Mouse (Mus musculus): ENCODE measurements around the gene Syndig1. TPM values are rescaled to one million over a fixed set of nuclear protein-coding genes. Genes with fewer than 3 reads are reported as not detected.

Syndig1 gene
- total RNA-seq, 2 experiments from 2014 or later = 47.0 to 50.1 TPM

DNA sequence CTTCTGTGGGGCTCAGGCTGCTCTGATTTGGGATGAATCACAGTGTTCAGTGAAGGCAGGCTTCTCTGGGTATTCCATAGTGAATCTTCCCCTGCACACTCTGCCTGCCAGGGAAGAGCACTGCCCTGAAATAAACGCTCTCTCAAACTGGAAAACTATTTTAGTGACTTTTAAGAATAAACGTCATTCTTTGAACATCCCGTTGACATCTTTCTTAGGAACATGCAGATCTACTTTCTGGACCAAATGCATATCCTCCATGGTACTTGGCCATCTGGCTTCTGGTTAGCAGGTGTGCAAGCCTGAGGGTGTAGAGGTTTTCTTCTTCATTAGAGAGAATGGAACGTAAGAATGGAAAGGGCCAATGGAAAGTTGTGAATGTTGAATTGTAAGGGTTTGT is 43.5 kb downstream of the Syndig1 start:
- no peak for DNase-seq (ENCODE audit: low spot score in 2 of 2)

DNA sequence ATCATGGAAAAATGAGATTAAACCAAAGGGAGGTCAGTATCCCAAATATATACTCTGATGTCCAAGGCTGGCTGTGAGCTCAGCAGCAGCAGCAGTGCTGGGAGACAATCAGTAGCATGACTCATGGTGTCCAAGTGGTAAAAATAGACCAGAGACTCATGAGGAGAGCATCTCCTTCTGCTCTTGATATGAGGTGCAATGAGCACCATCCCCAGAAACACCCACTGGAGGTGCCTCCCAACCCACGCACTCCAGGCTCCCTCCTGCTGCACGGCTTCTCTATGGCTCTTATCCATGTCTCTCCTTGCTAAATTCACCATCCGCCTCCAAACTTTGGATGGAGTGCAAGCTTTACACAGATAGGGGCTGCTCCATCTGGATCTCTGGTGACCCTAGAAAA is 44.3 kb downstream of the Syndig1 start:
- DNase-seq (ENCODE audit: low spot score in 2 of 2) = peak in 1 of 2 experiments; percentile 60

DNA sequence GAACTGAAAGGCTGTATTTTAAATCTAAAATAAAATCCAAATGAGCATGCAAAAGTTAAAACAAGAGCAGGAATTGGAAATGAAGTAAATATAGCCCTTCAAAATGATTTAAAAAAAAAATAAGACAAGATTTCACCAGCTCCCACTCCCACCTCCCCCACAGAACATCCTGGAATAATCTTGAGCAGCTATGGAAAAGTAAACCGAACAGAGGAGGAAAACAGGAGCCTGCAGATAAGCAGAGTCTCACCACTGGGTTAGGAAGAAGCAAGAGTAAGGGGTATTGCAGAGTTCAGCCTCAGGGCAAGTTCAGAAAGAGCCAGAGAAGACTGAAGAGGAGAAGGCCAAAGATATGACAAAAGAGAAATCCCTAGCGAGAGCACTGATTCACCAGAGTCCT is 48.9 kb downstream of the Syndig1 start:
- no peak for DNase-seq (ENCODE audit: low spot score in 2 of 2)

DNA sequence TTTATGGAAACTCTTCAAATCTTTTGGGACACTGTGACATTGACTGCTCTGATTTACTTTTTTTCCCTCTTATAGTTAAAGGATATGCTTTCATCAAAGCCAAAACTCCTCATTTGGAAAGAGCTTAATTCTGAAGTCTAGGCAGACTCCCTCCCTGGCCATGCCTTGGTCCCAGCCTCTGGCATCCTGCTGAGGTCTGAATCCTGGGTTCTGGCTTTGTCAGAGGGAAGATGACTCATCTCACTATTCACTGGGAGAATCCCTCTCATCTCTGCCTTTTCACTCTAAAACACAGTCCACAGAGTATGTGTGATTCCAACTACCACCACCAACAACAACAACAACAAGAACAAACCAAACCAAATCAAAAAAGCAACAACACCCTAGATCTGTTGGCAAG is 58.6 kb downstream of the Syndig1 start:
- no peak for DNase-seq (ENCODE audit: low spot score in 2 of 2)

DNA sequence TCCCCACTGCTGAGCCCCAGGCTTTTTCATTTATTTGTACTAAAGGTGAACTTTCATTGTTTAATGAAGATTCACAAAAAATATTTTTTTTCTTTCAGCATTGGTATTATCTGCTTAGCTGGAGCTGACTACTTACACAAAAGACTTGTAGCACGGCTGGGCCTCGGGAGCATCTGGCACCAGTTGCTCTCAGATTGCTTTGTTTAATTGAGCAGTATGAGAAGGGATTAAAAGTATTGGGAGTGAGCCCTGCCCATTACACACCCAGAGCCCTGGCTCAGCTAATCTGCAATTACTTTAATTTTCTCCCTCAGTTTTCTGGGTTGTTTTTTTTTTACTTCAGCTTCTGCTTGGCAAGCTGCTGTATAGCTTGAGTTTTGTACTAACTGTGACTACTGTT is 62.6 kb downstream of the Syndig1 start:
- DNase-seq (ENCODE audit: low spot score in 2 of 2) = no peak

DNA sequence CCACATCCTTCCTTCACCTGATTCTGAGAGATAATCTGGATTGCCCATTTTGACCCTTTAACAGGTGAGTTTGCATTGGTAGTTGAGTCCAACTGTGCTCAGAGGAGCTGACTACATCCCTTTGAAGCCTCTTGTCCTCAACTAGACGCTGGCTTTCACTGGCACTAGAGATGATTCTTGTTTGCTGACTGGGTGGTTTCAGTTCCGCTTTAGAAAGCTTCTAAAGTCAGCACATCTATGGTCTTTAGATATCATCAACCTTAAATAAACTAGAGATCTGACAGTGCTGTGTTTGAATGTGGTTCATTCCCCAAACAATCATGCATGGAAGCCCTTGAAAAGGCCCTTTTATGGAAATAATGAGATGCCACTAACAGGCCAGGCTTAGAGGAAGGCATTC is 67.3 kb downstream of the Syndig1 start:
- DNase-seq (ENCODE audit: low spot score in 2 of 2) = no peak

DNA sequence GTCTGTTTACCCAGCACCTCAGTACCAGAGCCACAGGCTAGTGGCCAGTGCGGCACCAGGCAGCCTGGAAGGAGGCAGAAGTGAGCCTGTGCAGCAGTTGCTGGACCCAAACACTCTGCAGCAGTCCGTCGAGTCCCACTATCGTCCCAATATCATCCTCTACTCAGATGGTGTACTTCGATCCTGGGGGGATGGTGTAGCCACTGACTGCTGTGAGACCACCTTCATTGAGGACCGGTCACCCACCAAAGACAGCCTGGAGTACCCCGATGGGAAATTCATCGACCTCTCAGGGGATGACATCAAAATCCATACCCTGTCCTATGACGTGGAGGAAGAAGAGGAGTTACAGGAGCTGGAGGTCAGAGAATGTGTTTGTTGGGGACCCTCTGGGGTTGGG is 70.6 kb downstream of the Syndig1 start:
- no peak for DNase-seq (ENCODE audit: low spot score in 2 of 2)

DNA sequence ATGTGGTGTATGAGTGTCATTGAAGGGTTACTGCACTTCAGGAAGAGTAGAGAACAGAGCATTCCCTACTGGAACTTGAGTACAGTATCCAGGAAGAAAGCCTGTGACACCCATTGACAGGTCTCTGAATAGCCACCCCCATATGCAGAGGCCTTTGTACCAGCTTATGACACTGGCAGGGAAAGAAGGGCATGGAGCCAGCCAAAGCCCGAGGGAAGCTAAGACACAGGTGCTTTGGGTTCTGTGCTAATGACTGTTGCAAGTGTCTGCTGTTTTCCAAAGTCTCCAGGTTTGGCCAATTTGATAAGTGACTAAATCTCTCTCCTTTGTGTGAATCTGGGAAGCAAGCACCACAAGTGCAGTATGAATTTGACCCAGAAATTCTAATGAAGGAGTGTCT is 71.6 kb downstream of the Syndig1 start:
- no peak for DNase-seq (ENCODE audit: low spot score in 2 of 2)

DNA sequence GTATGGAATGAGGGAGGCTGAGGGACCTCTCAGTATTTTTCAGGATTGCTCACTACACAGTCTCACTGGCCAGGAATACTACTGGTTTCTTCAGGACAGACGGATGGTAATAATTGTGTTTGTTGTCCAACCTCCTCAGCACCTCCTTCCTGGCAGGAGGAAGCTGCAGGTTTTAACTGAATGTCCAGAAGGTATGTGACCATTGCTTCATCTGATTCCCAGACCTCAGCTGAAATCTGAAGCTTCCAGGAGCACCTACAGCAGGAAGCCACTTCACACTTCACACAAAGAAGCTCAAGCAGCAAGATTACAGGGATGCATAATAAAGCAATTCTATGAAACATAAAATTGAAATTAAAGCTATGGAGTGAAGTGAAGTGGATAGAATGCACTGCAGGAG is 75.4 kb downstream of the Syndig1 start:
- no peak for DNase-seq (ENCODE audit: low spot score in 2 of 2)

DNA sequence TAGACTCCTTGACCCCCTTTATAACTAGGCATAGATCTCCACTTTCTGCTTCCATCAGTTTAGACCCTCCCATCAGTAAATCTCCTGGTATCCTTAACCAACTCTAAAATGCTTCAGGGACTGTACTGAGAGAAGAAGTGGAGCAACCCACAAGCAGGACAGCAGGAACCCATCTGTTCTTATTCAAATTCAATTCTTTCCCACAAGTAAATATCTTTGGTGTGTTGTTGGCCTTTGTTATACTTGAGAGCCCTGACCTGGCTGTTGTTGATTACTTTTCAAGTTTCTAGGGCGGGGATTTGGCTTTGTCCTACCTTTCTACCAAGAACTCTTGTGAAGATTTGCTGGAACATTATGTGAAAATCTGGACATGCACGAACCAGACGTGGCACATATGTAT is 77.7 kb downstream of the Syndig1 start:
- DNase-seq (ENCODE audit: low spot score in 2 of 2) = no peak

DNA sequence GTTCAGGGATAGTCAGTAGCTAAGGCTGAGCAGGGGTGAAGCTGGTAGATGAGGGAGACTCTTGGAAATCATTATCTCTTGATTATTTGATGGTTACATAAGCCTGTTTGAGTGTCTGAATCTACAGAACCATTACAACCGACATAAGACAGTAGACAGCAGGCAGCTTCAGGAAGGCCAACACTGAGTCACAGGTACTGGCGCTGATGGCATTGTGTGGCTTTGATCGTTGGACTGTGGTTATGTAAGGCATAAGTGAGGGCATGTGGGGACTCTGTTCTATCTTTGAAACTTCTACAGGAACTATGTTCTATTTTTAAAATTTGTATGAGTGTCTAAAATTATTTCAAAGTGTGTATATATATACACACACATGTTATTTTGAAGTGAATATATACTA is 88.2 kb downstream of the Syndig1 start:
- DNase-seq (ENCODE audit: low spot score in 2 of 2) = no peak

DNA sequence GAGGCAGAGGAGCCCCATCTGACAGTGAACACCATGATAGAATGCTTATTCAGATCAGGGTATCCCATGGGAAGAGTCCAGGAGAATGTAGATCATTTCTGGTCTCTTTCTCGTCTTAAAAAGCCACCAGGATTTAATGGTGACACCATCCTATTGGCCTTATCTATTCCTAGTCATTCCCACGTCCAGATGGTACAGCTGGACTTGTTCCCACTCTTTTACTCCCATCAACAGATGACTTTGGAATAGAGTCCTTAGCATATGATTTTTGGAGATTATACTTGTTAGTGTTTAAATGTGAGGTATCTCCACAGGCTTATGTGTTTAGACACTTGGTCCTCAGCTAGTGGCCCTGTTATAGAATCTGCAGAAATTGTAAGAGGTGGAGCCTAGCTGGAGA is 94.5 kb downstream of the Syndig1 start:
- DNase-seq (ENCODE audit: low spot score in 2 of 2) = peak in 1 of 2 experiments; percentile 44

DNA sequence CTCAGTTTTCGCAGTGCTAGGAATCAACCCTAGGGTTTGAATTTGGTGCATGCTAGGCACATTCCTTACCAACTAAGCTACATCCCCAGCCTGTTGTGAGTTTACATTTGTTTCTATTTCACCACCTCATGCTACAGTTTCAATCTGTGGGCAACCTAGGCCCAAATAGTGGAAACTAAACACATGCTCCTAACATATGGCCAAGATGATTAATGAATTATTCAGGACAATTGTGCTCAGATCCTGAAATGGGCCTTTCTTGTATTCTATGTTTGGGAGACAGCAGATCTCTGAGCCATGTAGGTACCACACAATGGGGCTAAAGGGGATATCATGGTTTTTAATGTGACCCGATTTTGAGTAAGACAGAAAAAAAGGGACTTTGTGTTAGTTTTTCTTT is 96.9 kb downstream of the Syndig1 start:
- DNase-seq (ENCODE audit: low spot score in 2 of 2) = no peak

DNA sequence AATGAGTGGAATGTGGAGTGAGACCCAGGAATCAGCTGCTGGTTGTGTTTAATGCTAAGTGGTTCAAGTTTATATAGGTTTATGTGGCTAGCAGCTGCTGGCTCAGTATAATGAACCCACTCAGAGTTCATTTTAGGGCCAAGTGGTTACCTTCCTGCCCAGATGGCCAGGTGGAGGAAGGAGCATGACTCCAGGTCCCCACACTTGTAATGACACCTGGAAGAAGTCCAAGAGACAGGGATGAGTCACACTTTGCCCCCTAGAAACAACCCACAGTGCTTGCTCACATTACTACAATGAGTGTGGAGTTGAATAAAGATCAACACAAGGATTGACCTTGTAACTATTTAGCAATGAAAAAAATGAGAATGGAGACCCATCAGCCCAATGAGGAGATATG is 98.0 kb downstream of the Syndig1 start:
- DNase-seq (ENCODE audit: low spot score in 2 of 2) = no peak

DNA sequence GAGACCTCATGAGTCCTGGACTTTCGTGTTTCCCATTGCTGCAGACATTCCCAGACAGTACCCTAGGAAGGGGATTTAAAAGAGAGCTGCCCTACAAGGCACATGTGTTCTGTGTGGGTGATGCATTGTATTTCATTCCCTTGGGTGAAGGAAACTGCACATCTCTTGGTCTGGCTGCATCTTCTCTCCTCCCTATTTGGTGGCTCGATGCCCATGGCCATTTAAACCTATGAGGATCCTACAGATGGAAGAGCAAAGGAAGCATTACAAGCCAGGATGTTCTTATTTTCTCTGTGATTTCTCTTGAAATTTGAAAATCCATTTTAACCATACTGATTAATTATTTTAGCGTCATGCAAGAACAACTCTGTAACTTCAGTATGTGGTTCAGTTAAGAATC is 98.5 kb downstream of the Syndig1 start:
- no peak for DNase-seq (ENCODE audit: low spot score in 2 of 2)

DNA sequence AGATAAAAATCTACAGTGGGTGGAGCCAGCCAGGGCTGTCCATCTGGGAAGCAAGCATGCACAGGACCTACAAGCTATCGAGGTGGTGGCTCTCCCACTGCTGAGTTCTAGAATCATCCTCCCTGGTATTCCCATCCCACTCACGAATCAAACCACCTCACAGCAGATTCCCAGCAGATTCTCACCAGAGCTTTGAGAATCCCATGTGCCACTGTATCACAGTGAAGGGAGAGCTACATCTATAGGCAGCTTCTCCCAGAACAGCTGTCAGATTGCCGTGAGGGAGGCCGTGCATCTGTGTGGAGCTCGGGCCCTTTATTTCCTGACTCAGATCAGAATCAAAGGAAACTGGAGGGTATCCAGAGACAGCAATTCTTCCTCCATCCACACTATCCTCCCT is 101.0 kb downstream of the Syndig1 start:
- no peak for DNase-seq (ENCODE audit: low spot score in 2 of 2)

DNA sequence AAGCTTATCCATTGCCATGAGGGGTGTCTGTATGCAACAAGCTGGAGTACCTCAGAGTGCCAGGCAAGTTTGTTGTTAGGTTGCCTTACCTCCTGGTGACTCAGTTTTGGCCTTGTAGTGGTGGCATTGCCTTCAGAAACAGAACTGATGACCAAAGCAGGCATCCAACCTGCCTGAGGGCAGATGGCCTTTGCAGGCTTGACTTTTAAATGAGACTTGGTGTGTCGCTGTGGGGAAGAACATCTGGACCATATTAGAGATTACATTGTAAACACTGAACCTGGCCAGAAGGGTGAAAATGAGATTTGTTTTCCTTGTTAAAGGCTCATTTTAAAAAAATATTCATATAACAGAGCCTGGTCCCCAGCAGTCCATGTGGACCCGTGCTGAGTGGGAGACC is 102.1 kb downstream of the Syndig1 start:
- DNase-seq (ENCODE audit: low spot score in 2 of 2) = no peak

DNA sequence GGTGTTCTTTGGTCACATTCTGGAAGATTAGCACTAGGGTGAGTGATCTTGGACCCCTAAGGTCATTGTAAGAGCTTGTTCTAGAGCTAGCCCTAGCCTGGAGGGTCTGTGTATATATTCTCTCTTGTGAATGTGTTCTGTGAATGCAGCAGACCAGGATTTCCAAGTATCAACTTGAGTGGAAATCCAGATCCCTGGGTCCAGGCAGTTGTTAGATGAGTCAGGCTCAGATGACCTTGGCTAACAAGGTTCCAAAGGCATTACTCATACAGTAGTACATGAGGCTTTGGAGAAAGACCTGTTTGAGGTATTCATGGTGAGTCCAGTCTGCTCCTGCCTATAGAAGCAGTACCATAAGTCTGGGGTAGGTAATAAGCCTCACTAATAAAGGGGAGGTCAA is 103.1 kb downstream of the Syndig1 start:
- DNase-seq (ENCODE audit: low spot score in 2 of 2) = no peak

DNA sequence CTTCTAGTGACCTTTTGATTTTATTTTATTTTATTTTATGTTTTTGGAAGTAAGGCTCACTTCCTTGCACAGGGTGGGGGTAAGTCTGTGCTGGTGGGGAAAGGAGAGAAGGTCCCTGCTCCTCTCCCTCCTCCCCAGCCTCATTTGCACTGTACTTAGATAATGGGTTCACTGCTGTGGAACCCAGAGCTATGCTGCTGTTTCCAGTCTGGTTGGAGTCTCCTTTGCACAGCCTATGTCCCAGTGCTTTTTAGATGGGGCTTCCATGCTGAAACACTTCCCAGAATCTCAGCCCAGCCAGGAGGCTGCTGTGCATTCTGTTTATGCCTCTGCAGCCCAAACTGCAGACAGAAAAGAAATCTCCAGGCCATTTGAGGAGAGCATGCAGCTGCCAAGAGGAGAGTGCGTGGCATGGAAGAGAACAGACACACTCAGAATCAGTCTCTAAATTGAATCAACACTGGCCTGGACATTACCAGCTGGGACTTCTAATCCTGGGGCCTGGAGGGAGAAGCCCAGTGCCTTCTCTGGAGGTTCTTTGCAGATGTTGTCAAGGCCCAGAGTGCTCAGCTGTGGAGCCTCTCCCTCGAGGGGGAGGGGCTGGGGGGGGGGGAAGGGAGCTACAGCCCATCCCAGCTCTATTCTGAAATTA is 104.4 kb downstream of the Syndig1 start:
- peak in 1 of 2 experiments; percentile 15 for DNase-seq (ENCODE audit: low spot score in 2 of 2)

DNA sequence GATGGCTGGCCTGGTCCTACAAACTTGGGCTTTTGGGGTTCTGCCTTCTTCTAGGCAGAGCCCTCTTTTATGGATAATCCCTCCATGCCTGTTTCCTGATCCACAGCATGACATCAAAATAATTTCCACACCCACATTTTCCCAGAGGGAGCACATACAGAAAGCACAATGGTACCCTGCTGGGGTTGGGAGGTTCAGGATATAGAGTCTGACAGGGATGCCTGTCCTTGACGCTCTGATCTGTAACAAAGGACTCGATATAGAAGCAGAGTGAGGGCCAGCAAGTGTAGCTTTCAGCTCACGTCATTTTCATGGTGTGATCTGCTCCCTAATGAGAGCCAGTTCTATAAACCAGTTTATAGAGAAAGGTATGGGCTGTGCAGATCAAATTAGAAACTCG is 105.1 kb downstream of the Syndig1 start:
- DNase-seq (ENCODE audit: low spot score in 2 of 2) = no peak

DNA sequence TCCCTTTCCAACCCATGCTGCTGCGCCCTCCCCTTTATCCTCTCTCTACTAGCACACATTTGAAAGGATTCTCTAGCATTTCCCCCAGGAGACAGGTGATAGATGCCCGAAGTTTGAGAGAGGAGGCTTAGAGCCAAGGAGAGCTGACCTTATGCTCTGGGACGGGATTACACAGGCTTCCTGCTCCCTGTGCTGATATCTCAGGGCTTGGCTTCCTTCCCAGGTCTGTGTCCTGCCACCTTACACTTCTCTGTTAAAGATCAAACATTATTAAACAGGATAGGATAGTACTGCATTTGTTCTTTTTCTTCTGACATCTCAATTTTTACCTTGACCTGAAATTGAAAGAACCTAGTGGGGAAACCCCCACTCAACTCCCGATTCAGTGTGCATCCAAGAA is 109.8 kb downstream of the Syndig1 start:
- DNase-seq (ENCODE audit: low spot score in 2 of 2) = no peak

DNA sequence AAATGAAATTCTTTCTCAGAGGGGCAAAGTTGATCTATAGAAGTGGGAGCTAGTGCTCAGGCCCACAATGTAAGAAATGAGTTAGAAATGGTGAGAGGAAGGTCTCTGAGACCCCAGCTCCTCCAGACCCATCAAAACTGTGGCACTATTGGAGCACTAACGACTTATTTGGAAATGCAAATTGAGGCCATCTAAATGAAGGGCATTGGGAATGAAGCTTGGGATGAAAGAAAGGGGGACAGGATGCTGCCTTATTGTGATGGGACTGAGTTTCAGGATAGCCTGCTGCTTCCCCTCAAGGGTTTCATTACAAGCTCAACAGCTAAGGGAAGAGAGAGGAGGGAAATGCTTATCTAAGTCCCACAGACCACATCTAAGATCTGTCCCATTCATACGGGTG is 110.6 kb downstream of the Syndig1 start:
- no peak for DNase-seq (ENCODE audit: low spot score in 2 of 2)

DNA sequence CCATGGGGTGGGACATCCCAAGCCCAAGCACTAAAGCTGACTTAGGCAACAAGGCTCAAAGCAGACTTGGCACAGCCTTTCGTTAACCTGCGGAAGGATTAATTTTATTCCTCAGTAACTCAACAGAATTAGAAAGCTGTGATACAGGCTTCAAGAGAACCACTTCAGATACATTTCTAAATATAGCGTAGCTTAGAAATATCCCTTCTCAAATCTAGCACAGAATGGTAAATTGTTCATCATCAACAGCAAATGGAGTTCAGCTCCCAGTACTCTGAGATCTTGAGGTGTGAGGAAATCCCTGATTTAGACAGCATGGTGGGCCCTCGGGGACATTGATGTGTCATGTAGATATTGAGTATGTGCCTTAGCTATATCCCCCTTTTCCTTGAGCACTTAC is 121.6 kb downstream of the Syndig1 start:
- no peak for DNase-seq (ENCODE audit: low spot score in 2 of 2)

DNA sequence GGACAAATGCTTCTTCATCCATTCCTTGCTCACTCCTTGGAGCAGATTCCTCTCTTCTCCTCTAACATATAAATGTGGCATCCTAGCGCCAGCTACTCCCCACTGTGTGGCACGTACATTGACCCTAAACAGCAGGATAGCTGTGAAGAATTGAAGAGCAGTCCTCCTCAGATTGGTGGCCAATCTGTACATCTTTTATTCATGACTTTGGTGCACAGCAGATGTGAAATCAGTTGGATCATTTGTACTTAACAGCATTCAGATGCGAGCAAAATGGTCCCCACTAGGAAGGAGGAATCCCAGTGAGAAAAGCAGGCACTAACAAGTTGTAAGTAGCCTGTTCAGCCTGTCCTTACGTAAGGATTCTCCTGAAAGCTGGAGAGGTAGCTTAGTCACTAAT is 142.0 kb downstream of the Syndig1 start:
- peak in 1 of 2 experiments; percentile 18 for DNase-seq (ENCODE audit: low spot score in 2 of 2)
